Mouse (Mus musculus): Measurements from ENCODE around the gene Lcn11. TPM values are rescaled to one million over a fixed set of nuclear protein-coding genes. Genes with fewer than 3 reads are reported as not detected.

The Lcn11 gene
- polyA plus RNA-seq, 1 experiment from 2014 or later: not detected

DNA sequence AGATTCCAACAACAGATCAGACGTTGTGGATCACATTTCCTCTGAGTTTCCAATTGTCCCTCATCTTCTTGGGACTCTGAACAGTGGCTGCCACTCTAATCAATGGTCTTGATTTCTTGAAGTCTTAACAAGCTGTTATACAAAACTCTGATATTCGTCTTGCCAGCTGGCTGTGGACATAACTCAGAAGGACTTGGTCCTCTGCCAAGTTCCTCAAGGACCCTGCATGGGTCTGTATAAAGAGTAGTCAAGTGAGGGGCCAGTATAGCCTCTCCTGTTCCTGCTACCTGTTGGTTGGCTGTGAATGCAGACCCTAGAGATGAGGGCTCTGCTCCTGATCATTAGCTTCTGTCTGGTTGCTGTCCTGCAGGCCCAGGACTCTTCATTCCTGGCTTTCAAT is 11.5 kb upstream of the Lcn11 start, which contains the start of gene Lcn3:
Gene Lcn3 (plus strand): TSS at position 301 of the 400 bp plus-strand sequence.
- H3K4me1 ChIP-seq (replicated peaks; ENCODE audit: control insufficient read depth, insufficient read depth): no peaks in the 10 kb centered on the region
- 25% methylated on average over 2 of the region's 2 CpGs for WGBS
- H3K27ac ChIP-seq (replicated peaks): no peak within 1 kb of the TSS
- no peak for TF ChIP-seq CTCF (IDR thresholded peaks at IDR 0.05; ENCODE audit: low read depth)
- TF ChIP-seq EP300 (optimal IDR thresholded peaks at IDR 0.05): no peak
- no peaks in the 10 kb centered on the region for H3K27me3 ChIP-seq (ENCODE audit: control insufficient read depth, insufficient read depth, low read length)
- no peak within 1 kb of the TSS for H3K9ac ChIP-seq (ENCODE audit: low read length)
- ATAC-seq (ENCODE audit: low FRiP score, low TSS enrichment) (no peak), DNase-seq (ENCODE audit: low spot score) (no peak)
- H3K9me3 ChIP-seq (ENCODE audit: control insufficient read depth, low read length): no peaks in the 10 kb centered on the region
- H3K4me3 ChIP-seq (ENCODE audit: low read depth, low read length): no peak within 1 kb of the TSS
- no peak within 1 kb of the TSS for H3K4me2 ChIP-seq (replicated peaks; ENCODE audit: low read depth)
- H3K36me3 ChIP-seq (ENCODE audit: control insufficient read depth, insufficient read depth, low read length): no peaks in the 10 kb centered on the region

DNA sequence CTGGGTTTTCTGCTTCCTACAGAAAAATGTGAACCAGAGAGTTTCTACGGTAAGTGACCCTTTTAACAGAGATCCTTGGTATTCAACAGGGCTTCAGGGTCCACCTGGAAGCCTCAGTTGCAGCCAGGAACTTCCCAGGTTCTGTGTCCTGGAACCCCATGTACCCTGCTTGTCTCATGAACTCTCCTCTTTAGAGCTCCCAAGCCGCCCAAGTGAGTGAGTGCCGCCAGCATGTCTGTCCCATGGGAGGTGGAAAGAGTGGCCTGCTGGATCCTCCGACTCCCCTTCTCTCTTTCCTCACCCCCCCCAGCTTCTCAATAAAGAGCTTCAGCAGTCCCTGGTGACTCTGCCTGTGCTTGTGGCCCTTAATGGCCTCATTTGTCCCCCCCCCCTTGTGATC is 9.1 kb upstream of the Lcn11 start:
- Histone ChIP-seq H3K4me3 (ENCODE audit: low read depth, low read length) (no peak overlapping the region), H3K36me3 (ENCODE audit: control insufficient read depth, insufficient read depth, low read length) (no peaks in the 10 kb centered on the region), H3K27me3 (ENCODE audit: control insufficient read depth, insufficient read depth, low read length) (no peaks in the 10 kb centered on the region), H3K4me1 (replicated peaks; ENCODE audit: control insufficient read depth, insufficient read depth) (no peaks in the 10 kb centered on the region), H3K9me3 (ENCODE audit: control insufficient read depth, low read length) (no peaks in the 10 kb centered on the region), H3K27ac (replicated peaks) (no peak overlapping the region), H3K4me2 (replicated peaks; ENCODE audit: low read depth) (no peak overlapping the region), H3K9ac (ENCODE audit: low read length) (no peak overlapping the region)
- TF ChIP-seq CTCF (IDR thresholded peaks at IDR 0.05; ENCODE audit: low read depth) (no peak), EP300 (optimal IDR thresholded peaks at IDR 0.05) (no peak)
- 80% methylated on average over 4 of the region's 4 CpGs for WGBS
- ATAC-seq (ENCODE audit: low FRiP score, low TSS enrichment): no peak
- DNase-seq (ENCODE audit: low spot score): no peak

DNA sequence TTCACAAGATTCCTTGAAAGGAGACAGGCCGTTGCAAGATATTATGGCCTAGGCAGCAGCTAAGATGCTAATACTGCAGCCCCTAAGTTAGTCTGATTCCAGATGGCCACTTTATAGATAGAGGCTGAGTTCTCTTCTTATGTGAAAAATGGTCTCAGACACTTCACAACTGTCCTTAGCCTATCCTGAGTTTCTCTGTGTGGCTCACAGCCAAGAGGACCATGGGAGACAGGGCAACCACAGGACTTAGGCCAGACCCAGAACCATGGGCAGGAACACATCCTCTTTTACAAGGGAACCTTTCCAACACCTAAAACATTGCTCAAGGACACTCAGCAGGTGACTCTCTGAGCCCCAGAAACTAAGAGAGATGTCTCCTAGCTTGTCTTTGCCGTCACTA is 3.3 kb upstream of the Lcn11 start:
- Histone ChIP-seq H3K4me1 (replicated peaks; ENCODE audit: control insufficient read depth, insufficient read depth) (no peaks in the 10 kb centered on the region), H3K9me3 (ENCODE audit: control insufficient read depth, low read length) (no peaks in the 10 kb centered on the region)
- WGBS: 77% methylated on average over 2 of the region's 2 CpGs

DNA sequence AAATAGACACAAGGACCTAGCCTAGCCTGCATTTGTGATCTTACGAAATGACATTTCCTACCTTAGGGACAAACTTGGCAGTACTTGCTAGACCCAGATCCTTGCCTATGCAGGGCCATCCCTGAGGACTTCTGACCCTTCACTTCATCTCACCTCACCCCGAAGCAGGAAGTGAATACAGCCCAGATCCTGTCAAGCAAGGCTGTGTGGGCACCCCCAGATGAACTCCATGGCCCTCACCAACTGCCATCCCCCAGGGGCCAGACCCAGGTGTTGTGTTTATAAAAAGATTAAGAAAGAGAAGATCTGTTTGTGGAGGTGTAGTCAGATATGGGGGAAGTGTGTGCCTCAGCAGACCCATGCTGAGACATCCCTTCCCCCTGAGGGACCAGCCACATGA is 2.2 kb upstream of the Lcn11 start:
- 79% methylated on average over 2 of the region's 2 CpGs for WGBS
- H3K4me2 ChIP-seq (replicated peaks; ENCODE audit: low read depth): no peak overlapping the region
- H3K36me3 ChIP-seq (ENCODE audit: control insufficient read depth, insufficient read depth, low read length): no peaks in the 10 kb centered on the region

More for the DNA sequence above, 3.3 kb upstream of the Lcn11 start:
- no peaks in the 10 kb centered on the region for H3K27me3 ChIP-seq (ENCODE audit: control insufficient read depth, insufficient read depth, low read length)
- no peak overlapping the region for H3K4me3 ChIP-seq (ENCODE audit: low read depth, low read length)
- TF ChIP-seq CTCF (IDR thresholded peaks at IDR 0.05; ENCODE audit: low read depth) (no peak), EP300 (optimal IDR thresholded peaks at IDR 0.05) (no peak)
- no peak overlapping the region for H3K27ac ChIP-seq (replicated peaks)
- no peak overlapping the region for H3K4me2 ChIP-seq (replicated peaks; ENCODE audit: low read depth)
- ATAC-seq (ENCODE audit: low FRiP score, low TSS enrichment) (no peak), DNase-seq (ENCODE audit: low spot score) (no peak)
- no peak overlapping the region for H3K9ac ChIP-seq (ENCODE audit: low read length)
- H3K36me3 ChIP-seq (ENCODE audit: control insufficient read depth, insufficient read depth, low read length): no peaks in the 10 kb centered on the region

DNA sequence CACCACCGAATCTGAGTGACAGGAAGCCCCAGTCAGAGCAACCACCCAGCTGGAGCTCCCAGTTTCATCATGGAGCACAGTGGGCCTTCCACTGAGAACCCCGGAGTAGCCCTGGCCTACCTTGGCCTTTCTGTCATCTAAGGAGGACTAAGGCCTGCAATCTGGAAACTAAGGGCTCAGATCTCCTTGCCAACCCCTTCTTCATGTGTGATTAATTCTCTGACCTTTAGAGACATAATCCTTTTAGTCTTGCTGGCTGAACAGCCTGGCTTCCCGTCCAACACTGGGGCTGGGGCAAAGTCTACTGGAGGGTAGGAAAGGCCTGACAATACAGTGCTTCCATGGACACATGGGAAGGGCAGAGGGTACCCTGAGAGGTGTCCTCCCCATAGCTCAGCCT is 826 bp upstream of the Lcn11 start:
- H3K27ac ChIP-seq (replicated peaks): no peak overlapping the region
- no peak overlapping the region for H3K4me3 ChIP-seq (ENCODE audit: low read depth, low read length)
- TF ChIP-seq CTCF (IDR thresholded peaks at IDR 0.05; ENCODE audit: low read depth) (no peak), EP300 (optimal IDR thresholded peaks at IDR 0.05) (no peak)
- H3K9ac ChIP-seq (ENCODE audit: low read length): no peak overlapping the region
- no peaks in the 10 kb centered on the region for H3K9me3 ChIP-seq (ENCODE audit: control insufficient read depth, low read length)
- no peaks in the 10 kb centered on the region for H3K27me3 ChIP-seq (ENCODE audit: control insufficient read depth, insufficient read depth, low read length)
- DNase-seq (ENCODE audit: low spot score) (no peak), ATAC-seq (ENCODE audit: low FRiP score, low TSS enrichment) (no peak)
- H3K4me2 ChIP-seq (replicated peaks; ENCODE audit: low read depth): no peak overlapping the region
- H3K4me1 ChIP-seq (replicated peaks; ENCODE audit: control insufficient read depth, insufficient read depth): no peaks in the 10 kb centered on the region
- WGBS: 66% methylated on average over 3 of the region's 3 CpGs
- no peaks in the 10 kb centered on the region for H3K36me3 ChIP-seq (ENCODE audit: control insufficient read depth, insufficient read depth, low read length)

More for the DNA sequence above, 2.2 kb upstream of the Lcn11 start:
- TF ChIP-seq CTCF (IDR thresholded peaks at IDR 0.05; ENCODE audit: low read depth): no peak
- no peak for TF ChIP-seq EP300 (optimal IDR thresholded peaks at IDR 0.05)
- no peak for DNase-seq (ENCODE audit: low spot score)
- Histone ChIP-seq H3K27ac (replicated peaks) (no peak overlapping the region), H3K4me1 (replicated peaks; ENCODE audit: control insufficient read depth, insufficient read depth) (no peaks in the 10 kb centered on the region), H3K9me3 (ENCODE audit: control insufficient read depth, low read length) (no peaks in the 10 kb centered on the region), H3K9ac (ENCODE audit: low read length) (no peak overlapping the region), H3K4me3 (ENCODE audit: low read depth, low read length) (no peak overlapping the region), H3K27me3 (ENCODE audit: control insufficient read depth, insufficient read depth, low read length) (no peaks in the 10 kb centered on the region)
- ATAC-seq (ENCODE audit: low FRiP score, low TSS enrichment): no peak

DNA sequence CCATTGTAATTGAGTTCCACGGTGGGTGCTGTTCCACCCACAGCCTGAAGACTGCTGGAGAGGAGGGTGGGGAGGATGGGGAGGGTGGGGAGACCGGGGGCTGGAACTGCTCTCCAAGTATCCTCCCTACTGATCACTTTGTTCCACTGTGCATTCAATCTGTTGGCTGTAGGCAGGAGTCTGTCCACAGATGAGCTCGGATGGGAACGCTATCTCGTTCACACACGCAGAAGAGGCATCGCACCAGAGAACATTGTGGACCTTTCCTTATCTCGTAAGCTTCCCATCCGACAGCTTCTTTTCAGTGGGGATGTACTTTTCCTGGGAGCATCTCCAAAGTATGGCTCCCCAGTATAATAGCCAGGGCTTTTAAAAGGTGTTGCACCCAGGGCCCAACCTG is 2.3 kb downstream of the Lcn11 start:
- Histone ChIP-seq H3K36me3 (ENCODE audit: control insufficient read depth, insufficient read depth, low read length) (no peaks in the 10 kb centered on the region), H3K27me3 (ENCODE audit: control insufficient read depth, insufficient read depth, low read length) (no peaks in the 10 kb centered on the region), H3K4me2 (replicated peaks; ENCODE audit: low read depth) (no peak overlapping the region), H3K9me3 (ENCODE audit: control insufficient read depth, low read length) (no peaks in the 10 kb centered on the region), H3K4me1 (replicated peaks; ENCODE audit: control insufficient read depth, insufficient read depth) (no peaks in the 10 kb centered on the region), H3K4me3 (ENCODE audit: low read depth, low read length) (no peak overlapping the region), H3K9ac (ENCODE audit: low read length) (no peak overlapping the region), H3K27ac (replicated peaks) (no peak overlapping the region)
- 91% methylated on average over 9 of the region's 9 CpGs for WGBS
- TF ChIP-seq EP300 (optimal IDR thresholded peaks at IDR 0.05) (no peak), CTCF (IDR thresholded peaks at IDR 0.05; ENCODE audit: low read depth) (no peak)
- DNase-seq (ENCODE audit: low spot score): no peak
- no peak for ATAC-seq (ENCODE audit: low FRiP score, low TSS enrichment)
